Mouse (Mus musculus) adrenal gland, adult (tissue): Measurements from ENCODE around the gene Mtif3.

Experiments used
- DNase-seq, 2 experiments: peaks; one replicate each; pipeline ENCODE4 v3.0.0; 2022 to 2023; ENCODE audit warnings: low spot score in 1 of 2; ENCODE audit not compliant: inconsistent age in 2 of 2

Mtif3 gene

GRCm38 (mm10) chr5:146963118-146963936 is at the start of gene Mtif3:
Gene Mtif3 (minus strand): TSS chr5:146963800.
- peak; percentile 85 to 95 for DNase-seq

- DNase-seq: no peak
These were observed 47.7 kb upstream of the Mtif3 start for GRCm38 (mm10) chr5:147011333-147011732.

GRCm38 (mm10) chr5:147003303-147003702 is 39.7 kb upstream of the Mtif3 start:
- no peak for DNase-seq

GRCm38 (mm10) chr5:147001312-147001711 is 37.7 kb upstream of the Mtif3 start:
- DNase-seq: no peak

- no peak for DNase-seq
These were observed 35.2 kb upstream of the Mtif3 start for GRCm38 (mm10) chr5:146998802-146999201.

- DNase-seq: no peak
These were observed 33.2 kb upstream of the Mtif3 start for GRCm38 (mm10) chr5:146996812-146997211.

GRCm38 (mm10) chr5:146994973-146995372 is 31.4 kb upstream of the Mtif3 start:
- DNase-seq: no peak

GRCm38 (mm10) chr5:146993509-146993908 is 29.9 kb upstream of the Mtif3 start:
- DNase-seq: peak; percentile 78 to 89

GRCm38 (mm10) chr5:146989051-146989450 is 25.5 kb upstream of the Mtif3 start:
- peak; percentile 82 to 91 for DNase-seq

GRCm38 (mm10) chr5:146987588-146987987 is 24.0 kb upstream of the Mtif3 start:
- DNase-seq: no peak

GRCm38 (mm10) chr5:146985725-146986433 is 22.3 kb upstream of the Mtif3 start:
- no peak for DNase-seq

GRCm38 (mm10) chr5:146983216-146983615 is 19.6 kb upstream of the Mtif3 start:
- DNase-seq: peak; percentile 59 to 83

GRCm38 (mm10) chr5:146981376-146981775 is 17.8 kb upstream of the Mtif3 start:
- DNase-seq: no peak

GRCm38 (mm10) chr5:146974781-146975123 is 11.2 kb upstream of the Mtif3 start:
- no peak for DNase-seq

- DNase-seq: no peak
These were observed 10.5 kb upstream of the Mtif3 start for GRCm38 (mm10) chr5:146973858-146974780.

GRCm38 (mm10) chr5:146973353-146973752 is 9.8 kb upstream of the Mtif3 start:
- no peak for DNase-seq

- no peak for DNase-seq
These were observed 8.4 kb upstream of the Mtif3 start for GRCm38 (mm10) chr5:146971776-146972561.

GRCm38 (mm10) chr5:146968695-146969393 is 5.2 kb upstream of the Mtif3 start:
- DNase-seq: no peak

GRCm38 (mm10) chr5:146963937-146964278 is 308 bp upstream of the Mtif3 start:
- no peak for DNase-seq

- DNase-seq: no peak
These were observed 6.9 kb downstream of the Mtif3 start for GRCm38 (mm10) chr5:146956678-146957077.
